Mouse (Mus musculus) embryonic fibroblast, embryonic 13.5 days (primary cell): ENCODE results near the gene Ghr. TPM values are rescaled to one million over a fixed set of nuclear protein-coding genes. Genes with fewer than 3 reads are reported as not detected.

Experiments
- H3K27ac ChIP-seq: 2 replicates; pipeline ENCODE4 v1.5.1; 2012; ENCODE audit warnings: low read length, control low read depth, inconsistent platforms; ENCODE audit not compliant: insufficient read depth
- H3K4me1 ChIP-seq: 2 replicates; pipeline ENCODE4 v1.6.1; 2011; ENCODE audit warnings: low read length; ENCODE audit not compliant: control insufficient read depth, insufficient read depth
- H3K4me3 ChIP-seq: 2 replicates; pipeline ENCODE4 v1.5.1; 2011; ENCODE audit warnings: mild to moderate bottlenecking, control low read depth, low read length; ENCODE audit not compliant: insufficient read depth
- CTCF ChIP-seq: IDR thresholded peaks from 2 replicates; pipeline ENCODE4 v1.5.1; 2011; ENCODE audit warnings: mild to moderate bottlenecking, control low read depth, low read length, moderate library complexity, borderline replicate concordance; ENCODE audit not compliant: insufficient read depth
- POLR2A ChIP-seq: IDR thresholded peaks from 2 replicates; pipeline ENCODE4 v1.6.1; 2011; ENCODE audit warnings: low read depth, mild to moderate bottlenecking, control low read depth, low read length, moderate library complexity
- polyA plus RNA-seq: library from polyadenylated mRNA; stranded (reverse); fragments of >200 nt; gene quantifications from 2 replicates; pipeline ENCODE4 v1.2.4, GENCODE M21; 2011; ENCODE audit warnings: low read depth; ENCODE audit not compliant: missing spikeins, insufficient read length

Gene Ghr
- polyA plus RNA-seq, 1 experiment: 118 TPM

DNA sequence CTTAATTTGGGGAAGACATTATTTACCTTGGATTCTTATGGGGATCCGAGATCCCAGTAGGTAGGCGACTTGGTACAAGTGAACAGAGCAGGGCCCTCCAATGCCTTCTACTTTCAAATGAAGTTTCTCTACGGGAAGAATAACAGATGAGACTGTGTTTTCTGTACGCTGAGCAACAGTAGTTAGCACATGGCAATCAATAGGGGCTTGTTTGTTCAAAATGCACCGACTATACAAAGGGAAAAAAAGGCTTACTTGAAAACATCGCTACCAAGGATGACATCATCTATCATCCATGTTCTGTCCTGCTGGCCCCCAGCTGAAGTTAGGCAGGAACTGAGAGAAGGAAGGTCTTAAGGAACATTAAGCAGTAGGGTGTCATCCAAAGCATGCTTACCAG, 315.0 kb downstream of the Ghr start, which contains the start of gene Selenop:
TSS of gene Selenop (plus strand) at position 301 of the 400 bp plus-strand sequence.
- Histone ChIP-seq H3K4me1 (peaks cover 3% of the 10 kb centered on the region; the same call in 1 of the 2 replicates), H3K27ac (no peak within 1 kb of the TSS), H3K4me3 (no peak within 1 kb of the TSS)
- TF ChIP-seq CTCF (no peak), POLR2A (no peak)
